Mouse (Mus musculus): ENCODE data around the gene Sox10.

DNA sequence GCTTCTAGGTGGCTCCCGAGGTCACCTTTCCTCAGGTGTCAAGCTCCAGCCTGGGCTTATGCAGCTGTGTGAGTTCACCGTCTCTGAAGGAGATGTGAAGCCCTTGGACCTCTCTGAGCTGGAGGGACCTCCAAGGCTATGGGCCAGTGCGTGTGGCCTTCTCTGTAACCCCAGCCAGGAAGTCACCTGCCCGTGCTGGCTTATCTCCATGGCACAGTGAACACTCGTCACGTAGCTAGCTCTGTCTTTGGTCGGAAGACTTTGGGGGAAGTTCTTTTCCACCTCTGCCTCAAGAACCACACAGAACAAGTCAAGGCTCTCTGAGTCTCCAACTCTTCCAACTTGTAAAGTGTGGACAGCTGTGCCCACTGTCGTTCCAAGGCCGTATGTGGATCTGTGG lies 29.0 kb upstream of the Sox10 start:
- TF ChIP-seq CHD2 (IDR thresholded peaks at IDR 0.05; ENCODE audit: low read depth, low read length) (no peak), ZNF384 (IDR thresholded peaks at IDR 0.05; ENCODE audit: low read depth, low read length) (no peak), MAFK (IDR thresholded peaks at IDR 0.05; ENCODE audit: insufficient read depth, low read depth, low read length) (no peak), HCFC1 (IDR thresholded peaks at IDR 0.05; ENCODE audit: borderline replicate concordance, insufficient read depth, low read length) (no peak)
